Mouse (Mus musculus): Measurements from ENCODE around the gene Fkbp5. TPM values are rescaled to one million over a fixed set of nuclear protein-coding genes. Genes with fewer than 3 reads are reported as not detected.

Gene Fkbp5
- total RNA-seq, 2 experiments from 2014 or later = 61.0 to 63.6 TPM

Small RNA genes within 50 kb of the gene (microRNA-seq; reads per million reads assigned to microRNA genes)
- gene Gm25195 (ENCODE audit: borderline replicate concordance in 2 of 2) (0 reads per million in 2 experiments), gene Mir6969 (ENCODE audit: borderline replicate concordance in 2 of 2) (0 reads per million in 2 experiments)

Other genes starting within 250 kb of the Fkbp5 start
- gene Fance, start 204.0 kb downstream of the Fkbp5 start, total RNA-seq (2021) = 10 to 100 TPM in 1 of 2 experiments, 1 to 10 TPM in 1; 9.2 to 11.6 TPM
- 100 to 1,000 TPM; 364 to 390 TPM for gene Rpl10a, start 189.1 kb downstream of the Fkbp5 start, total RNA-seq (2021)
- 1 to 10 TPM; 6.9 to 8.8 TPM for gene Tead3, start 166.7 kb downstream of the Fkbp5 start, total RNA-seq (2021)
- not detected for gene Tulp1, start 152.3 kb downstream of the Fkbp5 start, total RNA-seq (2021)
- gene Armc12, start 13.3 kb upstream of the Fkbp5 start, total RNA-seq (2021) = not detected
- not detected for gene Clpsl2, start 31.9 kb upstream of the Fkbp5 start, total RNA-seq (2021)
- not detected for gene Clps, start 43.2 kb upstream of the Fkbp5 start, total RNA-seq (2021)
- not detected for gene Lhfpl5, start 58.1 kb upstream of the Fkbp5 start, total RNA-seq (2021)
- gene Srpk1, start 105.2 kb upstream of the Fkbp5 start, total RNA-seq (2021) = 10 to 100 TPM; 25.0 to 31.4 TPM
- under 1 TPM in 1 of 2 experiments, not detected in 1; 0.27 TPM for gene Slc26a8, start 172.7 kb upstream of the Fkbp5 start, total RNA-seq (2021)
- 10 to 100 TPM; 68.0 to 81.3 TPM for gene Mapk14, start 173.8 kb upstream of the Fkbp5 start, total RNA-seq (2021)
- gene AC170998.1, start 208.6 kb upstream of the Fkbp5 start, total RNA-seq (2021) = under 1 TPM in 1 of 2 experiments, not detected in 1; 0.94 TPM

Measured in gastrocnemius, postnatal 25 days (tissue).